29 mouse cellular contexts compared by ENCODE assay signal in the genomic region with DNA sequence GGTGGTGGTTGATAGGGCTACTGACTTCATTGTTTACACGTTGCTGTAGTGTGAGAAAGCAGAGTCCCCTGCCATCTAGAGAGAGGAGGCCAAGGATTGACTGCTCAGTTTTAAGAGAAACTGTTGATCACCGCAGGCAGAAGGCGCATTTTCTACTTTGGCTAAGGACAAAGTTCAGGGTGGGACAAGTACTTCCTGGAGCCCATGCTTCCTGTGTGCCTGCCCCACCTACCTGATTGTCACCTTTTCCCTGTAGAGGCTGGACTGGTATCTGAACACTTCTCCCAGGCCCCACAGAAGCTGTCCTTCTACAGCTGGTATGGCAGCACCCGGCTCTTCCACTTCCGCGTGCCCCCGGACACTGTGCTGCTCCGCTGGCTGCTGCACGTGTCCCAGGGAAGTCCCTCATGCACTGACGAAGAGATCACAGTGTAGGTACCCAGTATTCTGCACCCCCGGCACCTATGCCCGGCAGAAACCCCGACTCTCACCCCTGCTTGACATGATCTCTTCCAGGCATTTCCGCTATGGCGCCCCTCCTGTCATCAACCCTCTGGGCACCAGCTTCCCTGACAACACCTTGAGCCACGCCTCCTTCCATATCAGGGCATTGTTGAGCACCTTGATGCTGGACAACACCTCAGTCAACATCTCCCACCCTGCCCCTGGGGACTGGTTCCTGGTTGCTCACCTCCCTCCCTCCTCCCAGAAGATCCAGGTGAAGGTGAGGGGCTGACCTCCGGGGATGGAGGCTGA. TPM values are rescaled to one million over a fixed set of nuclear protein-coding genes. Genes with fewer than 3 reads are reported as not detected.
DNase-seq lines count a peak whose midpoint lies in the region; ATAC-seq and TF ChIP-seq lines count a peak whose summit lies in the region.
"Had no signal": no experiment of that assay in that cellular context is flagged by ENCODE, and none has a peak within 500 bp of the region (broad histone marks: within the 10 kb centered on the region; RNA-seq: fewer than 3 reads in every experiment).

No protein-coding gene starts in this region.

- no peaks in the 10 kb centered on the region for H3K4me1 ChIP-seq in lung, postnatal 0 days (ENCODE audit: insufficient read depth, low read depth, low read length)
- H3K4me1 ChIP-seq in small intestine, adult 2 months (ENCODE audit: control insufficient read depth, insufficient read depth, insufficient read length, low read length): peaks cover 16% of the 10 kb centered on the region

- TF ChIP-seq POLR2A in small intestine, adult 2 months (IDR thresholded peaks at IDR 0.05; ENCODE audit: low read depth, low read length): no peak

- ATAC-seq in lung, postnatal 0 days: no peak
- ATAC-seq: forebrain, postnatal 0 days; Patski had no signal

- peak; percentile 0 for DNase-seq in adrenal gland, adult 2 months
- no peak for DNase-seq in adrenal gland, adult 18-20 months (ENCODE audit: low spot score in 2 of 2)
- DNase-seq in lung, postnatal 0 days (ENCODE audit: low spot score): peak; percentile 31
- no peak for DNase-seq in lung, postnatal 25 days (ENCODE audit: low spot score)
- no peak for DNase-seq in left cerebral cortex, adult 2 months (ENCODE audit: extremely low spot score in 1 of 2, low spot score in 2 of 2)
- DNase-seq in adrenal gland, postnatal 36 days: no peak
- no peak for DNase-seq in left cerebral cortex, postnatal 4 days
- DNase-seq: adrenal gland, postnatal 25 days; cerebellum, adult 18-20 months; cerebellum, postnatal 10 days; forebrain, postnatal 0 days; heart, adult 2 months; heart, postnatal 10 days; liver, embryonic 13.5 days; lung, adult 18-20 months; lung, postnatal 10 days; midbrain, embryonic 14.5 days; thymus, postnatal 25 days had no signal

- intact Hi-C loops in left cerebral cortex, adult 2 months (cut with DNase I): no loop called here
- intact Hi-C loops in left cerebral cortex, postnatal 4 days (cut with DNase I): no loop called here

- 74% methylated on average over 17 of the region's 17 CpGs for WGBS in lung, postnatal 0 days
- WGBS in small intestine, adult 2 months: 49% methylated on average over 17 of the region's 17 CpGs

- no peak for TF ChIP-seq CTCF in lung, postnatal 0 days (IDR thresholded peaks at IDR 0.05)
- TF ChIP-seq CTCF in small intestine, adult 2 months (IDR thresholded peaks at IDR 0.05; ENCODE audit: extremely low read depth, insufficient read length, insufficient replicate concordance, low read depth, low read length): no peak
- no peak for TF ChIP-seq CTCF in left cerebral cortex, adult 2 months (IDR thresholded peaks at IDR 0.05)

- no peaks in the 10 kb centered on the region for H3K9me3 ChIP-seq in lung, postnatal 0 days (ENCODE audit: low read length)
- H3K9me3 ChIP-seq: embryonic facial prominence, embryonic 10.5 days; embryonic facial prominence, embryonic 15.5 days; forebrain, embryonic 12.5 days; heart, embryonic 13.5 days; limb, embryonic 10.5 days; limb, embryonic 15.5 days; liver, embryonic 13.5 days had no signal

- no peaks in the 10 kb centered on the region for H3K36me3 ChIP-seq in lung, postnatal 0 days (ENCODE audit: insufficient read depth, low read length)
- H3K36me3 ChIP-seq in small intestine, adult 2 months (ENCODE audit: control insufficient read depth, insufficient read depth, low read length): peaks cover 16% of the 10 kb centered on the region; the same call in 1 of the 2 replicates
- H3K36me3 ChIP-seq: embryonic facial prominence, embryonic 10.5 days; embryonic facial prominence, embryonic 15.5 days; forebrain, embryonic 12.5 days; heart, embryonic 13.5 days; limb, embryonic 10.5 days; limb, embryonic 15.5 days; liver, embryonic 13.5 days had no signal

- H3K4me3 ChIP-seq in lung, postnatal 0 days (ENCODE audit: low read depth, low read length): no peak overlapping the region
- H3K4me3 ChIP-seq in small intestine, adult 2 months (ENCODE audit: low read depth, low read length): peak overlapping the region; percentile 35; the same call in 1 of the 2 replicates
- H3K4me3 ChIP-seq in left cerebral cortex, adult 2 months: no peak overlapping the region
- H3K4me3 ChIP-seq: embryonic facial prominence, embryonic 10.5 days; embryonic facial prominence, embryonic 15.5 days; forebrain, embryonic 12.5 days; heart, adult 2 months; heart, embryonic 13.5 days; layer of hippocampus, adult 2 months; limb, embryonic 10.5 days; limb, embryonic 15.5 days; liver, embryonic 13.5 days had no signal

- H3K27ac ChIP-seq in lung, postnatal 0 days (ENCODE audit: low read length): no peak overlapping the region
- peak overlapping the region; percentile 91 for H3K27ac ChIP-seq in small intestine, adult 2 months (ENCODE audit: insufficient read depth, low read depth, low read length)
- no peak overlapping the region for H3K27ac ChIP-seq in left cerebral cortex, adult 2 months
- H3K27ac ChIP-seq: embryonic facial prominence, embryonic 10.5 days; embryonic facial prominence, embryonic 15.5 days; forebrain, embryonic 12.5 days; heart, adult 2 months; heart, embryonic 13.5 days; hindbrain, embryonic 14.5 days; layer of hippocampus, adult 2 months; limb, embryonic 10.5 days; limb, embryonic 15.5 days; liver, embryonic 13.5 days had no signal

- no peak for TF ChIP-seq EP300 in lung, postnatal 0 days (IDR thresholded peaks at IDR 0.05)

- H3K4me2 ChIP-seq in lung, postnatal 0 days (replicated peaks; ENCODE audit: low read depth, low read length): no peak overlapping the region
- H3K4me2 ChIP-seq: embryonic facial prominence, embryonic 15.5 days; forebrain, embryonic 12.5 days; heart, embryonic 13.5 days; hindbrain, embryonic 14.5 days; limb, embryonic 15.5 days; liver, embryonic 13.5 days had no signal

- H3K27me3 ChIP-seq in lung, postnatal 0 days (replicated peaks; ENCODE audit: insufficient read depth, low read length): peaks cover 24% of the 10 kb centered on the region
- H3K27me3 ChIP-seq in small intestine, adult 2 months (ENCODE audit: control insufficient read depth, insufficient read depth, low read length): 0 out of 2 replicates have a peak, but pooled peaks cover 3% of the 10 kb centered on the region
- H3K27me3 ChIP-seq: Patski had no signal

- H3K9ac ChIP-seq in lung, postnatal 0 days (replicated peaks; ENCODE audit: low read depth): no peak overlapping the region
- H3K9ac ChIP-seq: embryonic facial prominence, embryonic 15.5 days; forebrain, embryonic 12.5 days; forebrain, postnatal 0 days; heart, embryonic 13.5 days; hindbrain, embryonic 14.5 days; limb, embryonic 15.5 days; liver, embryonic 13.5 days had no signal

RNA-seq across cellular contexts. Expression of gene Tmem8, which starts 3.6 kb away (rescaled TPM):
- total RNA-seq in adrenal gland, adult 2 months (2021): 1 to 10 TPM; 7.8 to 8.4 TPM
- 25.4 and 26.9 TPM in 2 replicates for polyA plus RNA-seq in adrenal gland, adult 2 months (2012; rRNA removed)
- total RNA-seq in adrenal gland, adult 18-20 months (2021): 1 to 10 TPM; 6.4 to 7.6 TPM
- polyA plus RNA-seq in lung, postnatal 0 days (2015; fragmentation: Nextera tagmentation; extraction: Ambion mirVana): 7.9 and 9.1 TPM in 2 replicates
- polyA plus RNA-seq in small intestine, adult 2 months (2012; rRNA removed): 189 and 283 TPM in 2 replicates
- 10 to 100 TPM; 14.3 to 14.7 TPM for total RNA-seq in left cerebral cortex, adult 2 months (2021)
- 1 to 10 TPM; 5.4 to 9.4 TPM for total RNA-seq in adrenal gland, postnatal 36 days (2021)
- 1 to 10 TPM; 7.0 to 7.7 TPM for total RNA-seq in left cerebral cortex, postnatal 4 days (2021)

RNA-seq across cellular contexts. Expression of gene Mrpl28, which starts 6.6 kb away (rescaled TPM):
- 10 to 100 TPM; 77.7 to 87.8 TPM for total RNA-seq in adrenal gland, adult 2 months (2021)
- 78.6 and 81.4 TPM in 2 replicates for polyA plus RNA-seq in adrenal gland, adult 2 months (2012; rRNA removed)
- 10 to 100 TPM; 84.1 to 87.5 TPM for total RNA-seq in adrenal gland, adult 18-20 months (2021)
- polyA plus RNA-seq in lung, postnatal 0 days (2015; fragmentation: Nextera tagmentation; extraction: Ambion mirVana): 109 and 110 TPM in 2 replicates
- polyA plus RNA-seq in small intestine, adult 2 months (2012; rRNA removed): 54.6 and 82.5 TPM in 2 replicates
- 10 to 100 TPM; 67.8 to 68.0 TPM for total RNA-seq in left cerebral cortex, adult 2 months (2021)
- 10 to 100 TPM; 85.8 to 88.4 TPM for total RNA-seq in adrenal gland, postnatal 36 days (2021)
- 10 to 100 TPM; 74.2 to 80.5 TPM for total RNA-seq in left cerebral cortex, postnatal 4 days (2021)

RNA-seq across cellular contexts. Expression of gene Nme4, which starts 21.3 kb away (rescaled TPM):
- total RNA-seq in adrenal gland, adult 2 months (2021): 1 to 10 TPM; 2.5 to 5.1 TPM
- polyA plus RNA-seq in adrenal gland, adult 2 months (2012; rRNA removed): 19.4 and 23.9 TPM in 2 replicates
- total RNA-seq in adrenal gland, adult 18-20 months (2021): 1 to 10 TPM; 2.9 to 3.2 TPM
- 8.5 and 9.2 TPM in 2 replicates for polyA plus RNA-seq in lung, postnatal 0 days (2015; fragmentation: Nextera tagmentation; extraction: Ambion mirVana)
- polyA plus RNA-seq in small intestine, adult 2 months (2012; rRNA removed): 10.3 and 11.5 TPM in 2 replicates
- 1 to 10 TPM; 3.6 to 4.2 TPM for total RNA-seq in left cerebral cortex, adult 2 months (2021)
- 1 to 10 TPM; 2.2 to 3.5 TPM for total RNA-seq in adrenal gland, postnatal 36 days (2021)
- total RNA-seq in left cerebral cortex, postnatal 4 days (2021): 1 to 10 TPM; 8.9 to 9.6 TPM
- total RNA-seq: monocyte, adult 5-6 weeks had no signal

RNA-seq across cellular contexts. Expression of gene Axin1, which starts 21.8 kb away (rescaled TPM):
- 10 to 100 TPM; 38.5 to 39.3 TPM for total RNA-seq in adrenal gland, adult 2 months (2021)
- polyA plus RNA-seq in adrenal gland, adult 2 months (2012; rRNA removed): 15.1 and 17.6 TPM in 2 replicates
- total RNA-seq in adrenal gland, adult 18-20 months (2021): 10 to 100 TPM; 38.6 to 46.8 TPM
- polyA plus RNA-seq in lung, postnatal 0 days (2015; fragmentation: Nextera tagmentation; extraction: Ambion mirVana): 10.2 and 10.5 TPM in 2 replicates
- 8.5 and 17.9 TPM in 2 replicates for polyA plus RNA-seq in small intestine, adult 2 months (2012; rRNA removed)
- 10 to 100 TPM; 25.9 to 29.7 TPM for total RNA-seq in left cerebral cortex, adult 2 months (2021)
- 10 to 100 TPM; 35.1 to 42.1 TPM for total RNA-seq in adrenal gland, postnatal 36 days (2021)
- 10 to 100 TPM; 37.5 to 37.8 TPM for total RNA-seq in left cerebral cortex, postnatal 4 days (2021)

RNA-seq across cellular contexts. Expression of gene Decr2, which starts 26.5 kb away (rescaled TPM):
- total RNA-seq in adrenal gland, adult 2 months (2021): 10 to 100 TPM; 24.2 to 25.2 TPM
- 8.5 and 10.2 TPM in 2 replicates for polyA plus RNA-seq in adrenal gland, adult 2 months (2012; rRNA removed)
- 10 to 100 TPM; 23.8 to 25.0 TPM for total RNA-seq in adrenal gland, adult 18-20 months (2021)
- 18.7 and 23.8 TPM in 2 replicates for polyA plus RNA-seq in lung, postnatal 0 days (2015; fragmentation: Nextera tagmentation; extraction: Ambion mirVana)
- 10.9 and 14.5 TPM in 2 replicates for polyA plus RNA-seq in small intestine, adult 2 months (2012; rRNA removed)
- 10 to 100 TPM; 28.5 to 31.5 TPM for total RNA-seq in left cerebral cortex, adult 2 months (2021)
- 10 to 100 TPM; 17.8 to 27.2 TPM for total RNA-seq in adrenal gland, postnatal 36 days (2021)
- total RNA-seq in left cerebral cortex, postnatal 4 days (2021): 10 to 100 TPM; 21.7 to 24.3 TPM

Comparison
In these comparisons a context has a peak if more than half of its experiments do, and no peak if none do; other contexts are left out.
1. DNase-seq: peak in adrenal gland, adult 2 months (single experiment) and lung, postnatal 0 days (single experiment); none in adrenal gland, adult 18-20 months (0 of 2), lung, postnatal 25 days (single experiment), left cerebral cortex, adult 2 months (0 of 2), adrenal gland, postnatal 36 days (0 of 2) and left cerebral cortex, postnatal 4 days (single experiment).